Mouse (Mus musculus): ENCODE data around the gene Tpd52l2.

- TF ChIP-seq CTCF (IDR thresholded peaks at IDR 0.05; ENCODE audit: low read depth) (no peak), EP300 (IDR thresholded peaks at IDR 0.05; ENCODE audit: low read depth) (no peak)
These were observed 70.4 kb downstream of the Tpd52l2 start for GRCm38 (mm10) chr2:181567338-181567737.

Measured in heart, postnatal 0 days (tissue).